Mouse (Mus musculus): Measurements from ENCODE around the gene Aamp.

- TF ChIP-seq CTCF (IDR thresholded peaks at IDR 0.05; ENCODE audit: extremely low read depth, insufficient read depth, low read length): no peak
- no peak for TF ChIP-seq POLR2A (IDR thresholded peaks at IDR 0.05; ENCODE audit: extremely low read depth, insufficient read depth, low read length)
Measured at GRCm38 (mm10) chr1:74294090-74294643, 9.6 kb upstream of the Aamp start.
